In genomic region chr17:63850016-63850415, GRCm38 (mm10) we compare ENCODE assay signal across 9 mouse cellular contexts. TPM values are rescaled to one million over a fixed set of nuclear protein-coding genes. Genes with fewer than 3 reads are reported as not detected.
DNase-seq lines count a peak whose midpoint lies in the region; ATAC-seq and TF ChIP-seq lines count a peak whose summit lies in the region.
"Had no signal": no experiment of that assay in that cellular context is flagged by ENCODE, and none has a peak within 500 bp of the region (broad histone marks: within the 10 kb centered on the region; RNA-seq: fewer than 3 reads in every experiment).

No protein-coding gene starts in this region.

- no peaks in the 10 kb centered on the region for H3K36me3 ChIP-seq in forebrain, embryonic 15.5 days
- H3K36me3 ChIP-seq in liver, embryonic 14.5 days (replicated peaks; ENCODE audit: control insufficient read depth, insufficient read depth, low read depth), result no peaks in the 10 kb centered on the region
- H3K36me3 ChIP-seq in splenic B cell, adult 2 months (ENCODE audit: control insufficient read depth, insufficient read depth, low read length, poor library complexity, severe bottlenecking), result no peaks in the 10 kb centered on the region

- H3K27ac ChIP-seq in forebrain, embryonic 15.5 days (replicated peaks), result no peak overlapping the region
- no peak overlapping the region for H3K27ac ChIP-seq in liver, embryonic 14.5 days
- H3K27ac ChIP-seq: macrophage had no signal

- ATAC-seq in forebrain, embryonic 15.5 days (replicated peaks), result peak; percentile 41
- no peak for ATAC-seq in liver, embryonic 14.5 days (ENCODE audit: insufficient read depth)

- TF ChIP-seq CTCF in liver, embryonic 14.5 days (IDR thresholded peaks at IDR 0.05; ENCODE audit: low read depth), result no peak

- H3K4me3 ChIP-seq in forebrain, embryonic 15.5 days, result peak overlapping the region; percentile 83; the same call in 1 of the 2 replicates
- H3K4me3 ChIP-seq in liver, embryonic 14.5 days (ENCODE audit: insufficient read depth in 1 of 2, low read depth in 2 of 2, low read length in 2 of 2), result peak overlapping the region; percentile 70 to 86; a peak in 3 of 4 replicates

- DNase-seq in thymus, postnatal 14 days, result peak; percentile 10
- no peak for DNase-seq in thymus, postnatal 0 days (ENCODE audit: low spot score)
- no peak for DNase-seq in liver, embryonic 14.5 days (ENCODE audit: low read depth in 3 of 3, low spot score in 3 of 3)
- DNase-seq in splenic B cell, adult 2 months (ENCODE audit: low read depth, low spot score), result peak; percentile 59
- no peak for DNase-seq in adrenal gland, postnatal 10 days
- DNase-seq in ovary, postnatal 14 days (ENCODE audit: low spot score), result no peak
- DNase-seq in frontal cortex, postnatal 25 days (ENCODE audit: low spot score in 2 of 2), result no peak

- H3K4me2 ChIP-seq in forebrain, embryonic 15.5 days (replicated peaks), result peak overlapping the region; percentile 67; the same call in 1 of the 2 replicates
- peak overlapping the region; percentile 75 for H3K4me2 ChIP-seq in liver, embryonic 14.5 days (ENCODE audit: low read depth)

- no peaks in the 10 kb centered on the region for H3K4me1 ChIP-seq in forebrain, embryonic 15.5 days
- H3K4me1 ChIP-seq in liver, embryonic 14.5 days (replicated peaks; ENCODE audit: control insufficient read depth in 2 of 2, insufficient read depth in 2 of 2, low read length in 1 of 2), result peaks cover 0 to 5% of the 10 kb centered on the region in 2 experiments; a peak in 2 of 4 replicates

- H3K9ac ChIP-seq in forebrain, embryonic 15.5 days (replicated peaks), result no peak overlapping the region
- no peak overlapping the region for H3K9ac ChIP-seq in liver, embryonic 14.5 days (replicated peaks)

- no peaks in the 10 kb centered on the region for H3K27me3 ChIP-seq in forebrain, embryonic 15.5 days
- H3K27me3 ChIP-seq in liver, embryonic 14.5 days (ENCODE audit: control insufficient read depth, insufficient read depth, low read length), result no peaks in the 10 kb centered on the region
- H3K27me3 ChIP-seq in splenic B cell, adult 2 months (ENCODE audit: control insufficient read depth, insufficient read depth, low read length, poor library complexity, severe bottlenecking), result peaks cover 3% of the 10 kb centered on the region

- H3K9me3 ChIP-seq in forebrain, embryonic 15.5 days, result no peaks in the 10 kb centered on the region
- no peaks in the 10 kb centered on the region for H3K9me3 ChIP-seq in liver, embryonic 14.5 days (ENCODE audit: control insufficient read depth, low read length)

- TF ChIP-seq EP300 in liver, embryonic 14.5 days (IDR thresholded peaks at IDR 0.05; ENCODE audit: low read depth), result no peak

- 79% methylated on average over 9 of the region's 9 CpGs for WGBS in forebrain, embryonic 15.5 days
- 20% methylated on average over 9 of the region's 9 CpGs for WGBS in liver, embryonic 14.5 days (ENCODE audit: insufficient replicate concordance)

RNA-seq across cellular contexts. Expression of gene Fer, which starts 12.8 kb away (rescaled TPM):
- 5.1 and 6.8 TPM in 2 replicates for polyA plus RNA-seq in thymus, postnatal 0 days (2015; fragmentation: Nextera tagmentation; extraction: Ambion mirVana)
- polyA plus RNA-seq in forebrain, embryonic 15.5 days (2015; fragmentation: Nextera tagmentation; extraction: Ambion mirVana), result 33.2 and 33.7 TPM in 2 replicates
- polyA plus RNA-seq in liver, embryonic 14.5 days (2012; rRNA removed), result 1.6 and 2.9 TPM in 2 replicates
- polyA plus RNA-seq in liver, embryonic 14.5 days (2014; fragmentation: Nextera tagmentation; extraction: Ambion mirVana), result 7.0 and 10.1 TPM in 2 replicates
- total RNA-seq in adrenal gland, postnatal 10 days (2021), result 10 to 100 TPM; 16.8 to 22.0 TPM

RNA-seq across cellular contexts. Expression of gene A930002H24Rik, which starts 13.6 kb away (rescaled TPM):
- 0.52 and 1.5 TPM in 2 replicates for polyA plus RNA-seq in thymus, postnatal 0 days (2015; fragmentation: Nextera tagmentation; extraction: Ambion mirVana)
- polyA plus RNA-seq in forebrain, embryonic 15.5 days (2015; fragmentation: Nextera tagmentation; extraction: Ambion mirVana), result 2.0 and 2.9 TPM in 2 replicates
- polyA plus RNA-seq in liver, embryonic 14.5 days (2012; rRNA removed), result 0.49 and 0.68 TPM in 2 replicates
- 0.29 and 0.64 TPM in 2 replicates for polyA plus RNA-seq in liver, embryonic 14.5 days (2014; fragmentation: Nextera tagmentation; extraction: Ambion mirVana)
- total RNA-seq in adrenal gland, postnatal 10 days (2021), result 1 to 10 TPM; 1.2 to 1.8 TPM
- polyA plus RNA-seq: macrophage had no signal

Comparison
In these comparisons a context has a peak if more than half of its experiments do, and no peak if none do; other contexts are left out.
1. DNase-seq: peak in thymus, postnatal 14 days (single experiment) and splenic B cell, adult 2 months (single experiment); none in thymus, postnatal 0 days (single experiment), liver, embryonic 14.5 days (0 of 3), adrenal gland, postnatal 10 days (single experiment), ovary, postnatal 14 days (single experiment) and frontal cortex, postnatal 25 days (0 of 2).